Mouse (Mus musculus) ovary, postnatal 14 days (tissue): Measurements from ENCODE around the gene Tm9sf1.

Experiments
- DNase-seq: peaks from one replicate; pipeline ENCODE4 v3.0.0; 2022; ENCODE audit warnings: low spot score

Tm9sf1 gene

GRCm38 (mm10) chr14:55590748-55591330, 52.8 kb downstream of the Tm9sf1 start, which contains the start of gene Psme2:
TSS of gene Psme2 (minus strand) at chr14:55591113.
- DNase-seq, result peak; percentile 82

- no peak for DNase-seq
Observed at GRCm38 (mm10) chr14:55589771-55590448, 53.7 kb downstream of the Tm9sf1 start.

GRCm38 (mm10) chr14:55589271-55589670, 54.3 kb downstream of the Tm9sf1 start:
- DNase-seq, result no peak

- no peak for DNase-seq
Observed at GRCm38 (mm10) chr14:55586149-55586548, 57.5 kb downstream of the Tm9sf1 start.
